Mouse (Mus musculus) hindbrain, embryonic 14.5 days (tissue): ENCODE data around the gene Hoxd3. TPM values are rescaled to one million over a fixed set of nuclear protein-coding genes. Genes with fewer than 3 reads are reported as not detected.

Experiments used
- ATAC-seq: fragments of 200-750 bp; cut with Nextera tagmentation; 2 replicates; pipeline ENCODE4 v1.8.0; 2017; ENCODE audit warnings: moderate number of reproducible peaks, mild to moderate bottlenecking, moderate TSS enrichment, moderate library complexity; ENCODE audit not compliant: low FRiP score
- DNase-seq: peaks from one replicate; pipeline ENCODE4 v3.0.0-alpha.2; 2015; ENCODE audit warnings: low spot score
- H3K27ac ChIP-seq: fragments of 300-500 bp; sonication (generic); 2 replicates; pipeline ENCODE4 v1.5.1; 2014; ENCODE audit warnings: mild to moderate bottlenecking, moderate library complexity
- H3K27me3 ChIP-seq: fragments of 300-500 bp; sonication (generic); 2 replicates; pipeline ENCODE4 v1.6.1; 2014; ENCODE audit warnings: mild to moderate bottlenecking, low read length, mixed read lengths; ENCODE audit not compliant: control insufficient read depth, insufficient read depth
- H3K36me3 ChIP-seq: fragments of 300-500 bp; sonication (generic); replicated peaks from 2 replicates; pipeline ENCODE4 v1.6.1; 2014; ENCODE audit not compliant: control insufficient read depth, insufficient read depth
- H3K4me1 ChIP-seq: fragments of 300-500 bp; sonication (generic); replicated peaks from 2 replicates; pipeline ENCODE4 v1.6.1; 2014; ENCODE audit warnings: antibody characterized with exemption, low read length, mixed read lengths; ENCODE audit not compliant: control insufficient read depth, insufficient read depth
- H3K4me2 ChIP-seq: fragments of 300-500 bp; sonication (generic); replicated peaks from 2 replicates; pipeline ENCODE4 v1.6.1; 2014; ENCODE audit warnings: mild to moderate bottlenecking, moderate library complexity
- H3K4me3 ChIP-seq: fragments of 300-500 bp; sonication (generic); replicated peaks from 2 replicates; pipeline ENCODE4 v1.5.1; 2014; ENCODE audit warnings: mild to moderate bottlenecking, low read length
- H3K9ac ChIP-seq: fragments of 300-500 bp; sonication (generic); 2 replicates; pipeline ENCODE4 v1.6.1; 2014
- H3K9me3 ChIP-seq: fragments of 300-500 bp; sonication (generic); 2 replicates; pipeline ENCODE4 v1.6.1; 2016; ENCODE audit warnings: low read length; ENCODE audit not compliant: control insufficient read depth
- WGBS: fragments of 180-500 bp; shearing (Covaris S2); extraction: QIAGEN DNeasy Blood & Tissue Kit; methylation state at CpG from one replicate; pipeline ENCODE4 v1.1.7; 2014; 5-methylcytosine and 5-hydroxymethylcytosine counted together
- polyA plus RNA-seq: library from polyadenylated mRNA; unstranded; fragments of >200 nt; fragmentation: Nextera tagmentation; extraction: Ambion mirVana; gene quantifications from 2 replicates; pipeline ENCODE4 v1.2.1, GENCODE M21; 2014

Hoxd3 gene
- polyA plus RNA-seq, 1 experiment from 2014 or later: 55.1 TPM

- Histone ChIP-seq H3K27me3 (peaks cover 99% of the 10 kb centered on the region), H3K4me1 (no peaks in the 10 kb centered on the region), H3K4me2 (no peak within 1 kb of the TSS), H3K36me3 (no peaks in the 10 kb centered on the region), H3K9me3 (no peaks in the 10 kb centered on the region), H3K4me3 (no peak within 1 kb of the TSS), H3K9ac (no peak within 1 kb of the TSS), H3K27ac (no peak within 1 kb of the TSS)
- ATAC-seq (no peak), DNase-seq (no peak)
- 2% methylated on average over 15 of the region's 15 CpGs for WGBS
Observed at GRCm38 (mm10) chr2:74678891-74679595, 32.7 kb upstream of the Hoxd3 start, which contains the start of gene Hoxd11. Gene Hoxd11 (plus strand): TSS chr2:74679557.

- H3K4me2 ChIP-seq: no peak overlapping the region
Observed at GRCm38 (mm10) chr2:74679596-74679971, 32.1 kb upstream of the Hoxd3 start.

GRCm38 (mm10) chr2:74679980-74680379, 31.7 kb upstream of the Hoxd3 start:
- Histone ChIP-seq H3K4me2 (no peak overlapping the region), H3K27me3 (peaks cover 99% of the 10 kb centered on the region), H3K27ac (no peak overlapping the region), H3K9ac (no peak overlapping the region), H3K4me1 (no peaks in the 10 kb centered on the region), H3K9me3 (no peaks in the 10 kb centered on the region), H3K36me3 (no peaks in the 10 kb centered on the region), H3K4me3 (no peak overlapping the region)
- ATAC-seq (no peak), DNase-seq (no peak)
- under 1% methylated on average over 23 of the region's 23 CpGs for WGBS

More at GRCm38 (mm10) chr2:74679596-74679971, 32.1 kb upstream of the Hoxd3 start:
- H3K9me3 ChIP-seq: no peaks in the 10 kb centered on the region
- no peak overlapping the region for H3K27ac ChIP-seq
- under 1% methylated on average over 26 of the region's 26 CpGs for WGBS
- no peak overlapping the region for H3K9ac ChIP-seq
- no peak for ATAC-seq
- H3K4me1 ChIP-seq: no peaks in the 10 kb centered on the region
- H3K4me3 ChIP-seq: no peak overlapping the region
- DNase-seq: no peak
- H3K27me3 ChIP-seq: peaks cover 99% of the 10 kb centered on the region
- no peaks in the 10 kb centered on the region for H3K36me3 ChIP-seq

- Histone ChIP-seq H3K36me3 (no peaks in the 10 kb centered on the region), H3K4me2 (no peak overlapping the region), H3K27ac (no peak overlapping the region), H3K4me1 (no peaks in the 10 kb centered on the region), H3K4me3 (no peak overlapping the region), H3K27me3 (peaks cover 99% of the 10 kb centered on the region), H3K9ac (no peak overlapping the region), H3K9me3 (no peaks in the 10 kb centered on the region)
- WGBS: 1% methylated on average over 21 of the region's 21 CpGs
- ATAC-seq (no peak), DNase-seq (no peak)
Observed at GRCm38 (mm10) chr2:74680561-74681398, 30.9 kb upstream of the Hoxd3 start.

- Histone ChIP-seq H3K4me2 (no peak overlapping the region), H3K4me1 (no peaks in the 10 kb centered on the region), H3K36me3 (no peaks in the 10 kb centered on the region), H3K4me3 (no peak overlapping the region), H3K27ac (no peak overlapping the region), H3K9ac (no peak overlapping the region), H3K27me3 (peaks cover 99% of the 10 kb centered on the region), H3K9me3 (no peaks in the 10 kb centered on the region)
- ATAC-seq (no peak), DNase-seq (no peak)
- under 1% methylated on average over 70 of the region's 78 CpGs for WGBS
Observed at GRCm38 (mm10) chr2:74681594-74682531, 29.9 kb upstream of the Hoxd3 start.

- WGBS: 1% methylated on average over 49 of the region's 51 CpGs
- ATAC-seq (no peak), DNase-seq (no peak)
- peak overlapping the region; percentile 15; the same call in 1 of the 2 replicates for H3K4me2 ChIP-seq
- H3K9ac ChIP-seq: no peak overlapping the region
- H3K4me3 ChIP-seq: no peak overlapping the region
- peaks cover 99% of the 10 kb centered on the region for H3K27me3 ChIP-seq
- H3K9me3 ChIP-seq: no peaks in the 10 kb centered on the region
- H3K36me3 ChIP-seq: no peaks in the 10 kb centered on the region
- no peak overlapping the region for H3K27ac ChIP-seq
- H3K4me1 ChIP-seq: no peaks in the 10 kb centered on the region
Observed at GRCm38 (mm10) chr2:74682796-74683195, 28.9 kb upstream of the Hoxd3 start.

GRCm38 (mm10) chr2:74683471-74683951, 28.2 kb upstream of the Hoxd3 start:
- Histone ChIP-seq H3K4me2 (no peak overlapping the region), H3K27ac (no peak overlapping the region), H3K9me3 (no peaks in the 10 kb centered on the region), H3K27me3 (peaks cover 99% of the 10 kb centered on the region), H3K9ac (no peak overlapping the region), H3K4me1 (no peaks in the 10 kb centered on the region), H3K4me3 (no peak overlapping the region), H3K36me3 (no peaks in the 10 kb centered on the region)
- ATAC-seq (no peak), DNase-seq (no peak)
- 1% methylated on average over 17 of the region's 18 CpGs for WGBS

- ATAC-seq: no peak
- H3K9me3 ChIP-seq: no peaks in the 10 kb centered on the region
- H3K27me3 ChIP-seq: peaks cover 99% of the 10 kb centered on the region
- no peak overlapping the region for H3K27ac ChIP-seq
- DNase-seq: no peak
- H3K4me3 ChIP-seq: no peak overlapping the region
- H3K9ac ChIP-seq: no peak overlapping the region
- H3K36me3 ChIP-seq: no peaks in the 10 kb centered on the region
- no peak overlapping the region for H3K4me2 ChIP-seq
- 1% methylated on average over 12 of the region's 12 CpGs for whole genome bisulfite sequencing
- H3K4me1 ChIP-seq: no peaks in the 10 kb centered on the region
Observed at GRCm38 (mm10) chr2:74684106-74684505, 27.6 kb upstream of the Hoxd3 start.
